Mouse (Mus musculus) CH12.LX (cell line): ENCODE results near the gene Cidec.

Source experiments
- CTCF ChIP-seq, 2 experiments: IDR thresholded peaks in 1 of 2; conservative IDR thresholded peaks in 1 of 2; 2 replicates each; pipeline ENCODE4 v1.5.1; 2011 to 2012; ENCODE audit warnings: low read depth in 2 of 2, low read length in 2 of 2, improper control_type of control experiment in 1 of 2, inconsistent platforms in 1 of 2, mild to moderate bottlenecking in 1 of 2, moderate library complexity in 1 of 2
- EP300 ChIP-seq: IDR thresholded peaks from 2 replicates; pipeline ENCODE4 v1.6.1; 2011; ENCODE audit warnings: low read length, improper control_type of control experiment
- MAZ ChIP-seq: IDR thresholded peaks from 2 replicates; pipeline ENCODE4 v1.6.1; 2012; ENCODE audit warnings: low read depth, mild to moderate bottlenecking, inconsistent platforms, low read length, improper control_type of control experiment, moderate library complexity
- POLR2A ChIP-seq: IDR thresholded peaks from 2 replicates; pipeline ENCODE4 v1.6.1; 2011; ENCODE audit warnings: low read depth, mild to moderate bottlenecking, improper control_type of control experiment, low read length
- ZNF384 ChIP-seq: IDR thresholded peaks from 2 replicates; pipeline ENCODE4 v1.6.1; 2012; ENCODE audit warnings: low read depth, low read length, improper control_type of control experiment, inconsistent platforms

- TF ChIP-seq CTCF (conservative IDR thresholded peaks at IDR 0.05 in 1 of 2, IDR thresholded peaks at IDR 0.05 in 1 of 2; ENCODE audit: low read depth in 2 of 2, low read length in 2 of 2) (no peak), MAZ (no peak), POLR2A (no peak; the same call in 1 of the 2 replicates), ZNF384 (no peak), EP300 (no peak)
Observed at GRCm38 (mm10) chr6:113392015-113392386, 43.6 kb downstream of the Cidec start.
